Mouse (Mus musculus): ENCODE data around the gene Apom.

Gene Apom

GRCm38 (mm10) chr17:35158850-35159593 is 27.2 kb upstream of the Apom start:
- DNase-seq (ENCODE audit: low spot score): no peak

GRCm38 (mm10) chr17:35157661-35158175 is 25.9 kb upstream of the Apom start:
- no peak for DNase-seq (ENCODE audit: low spot score)

GRCm38 (mm10) chr17:35157254-35157653 is 25.4 kb upstream of the Apom start:
- DNase-seq (ENCODE audit: low spot score): no peak

- DNase-seq (ENCODE audit: low spot score): no peak
Observed at GRCm38 (mm10) chr17:35156461-35157200, 24.8 kb upstream of the Apom start.

- DNase-seq (ENCODE audit: low spot score): no peak
Observed at GRCm38 (mm10) chr17:35155451-35155850, 23.6 kb upstream of the Apom start.

DNA sequence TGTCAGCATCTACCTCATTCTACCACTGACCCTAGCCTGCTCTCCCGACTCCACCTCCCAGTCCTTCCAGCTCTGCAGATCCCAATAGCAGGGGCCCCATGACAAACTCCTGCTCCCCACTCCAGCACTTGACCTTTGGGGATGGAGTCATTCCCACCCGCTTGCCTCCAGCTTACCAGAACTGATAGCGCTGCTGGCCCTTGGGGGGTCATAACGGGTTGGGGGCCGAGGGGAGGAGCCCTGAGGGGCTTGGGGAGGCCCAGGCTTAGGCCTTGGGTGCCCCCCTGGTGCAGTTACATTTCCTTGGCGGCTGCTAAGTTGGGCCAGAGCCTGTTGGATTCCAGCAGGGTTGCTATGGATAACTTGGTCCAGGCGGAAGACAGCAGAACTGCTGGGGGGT is 22.8 kb upstream of the Apom start:
- no peak for DNase-seq (ENCODE audit: low spot score)

GRCm38 (mm10) chr17:35153931-35154330 is 22.1 kb upstream of the Apom start:
- DNase-seq (ENCODE audit: low spot score): no peak

GRCm38 (mm10) chr17:35153077-35153476 is 21.2 kb upstream of the Apom start:
- DNase-seq (ENCODE audit: low spot score): no peak

DNA sequence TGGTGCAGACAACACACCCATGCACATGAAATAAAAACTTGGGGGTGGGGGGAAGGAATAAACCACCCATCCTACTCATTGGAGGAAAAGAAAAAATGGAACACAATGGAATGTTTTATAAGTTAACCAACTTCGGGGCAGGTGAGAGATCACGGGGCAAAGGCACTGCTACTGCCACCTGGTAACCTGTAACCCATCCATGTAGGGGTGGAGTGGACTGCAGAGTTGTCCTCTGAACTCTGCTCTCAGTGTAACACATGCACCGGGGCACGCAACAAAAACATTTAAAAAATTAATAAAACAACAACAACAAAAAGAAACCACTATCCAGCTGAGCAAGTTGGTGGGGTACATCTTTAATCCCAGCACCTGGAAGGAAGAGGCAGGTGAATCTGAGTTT is 20.3 kb upstream of the Apom start:
- no peak for DNase-seq (ENCODE audit: low spot score)

DNA sequence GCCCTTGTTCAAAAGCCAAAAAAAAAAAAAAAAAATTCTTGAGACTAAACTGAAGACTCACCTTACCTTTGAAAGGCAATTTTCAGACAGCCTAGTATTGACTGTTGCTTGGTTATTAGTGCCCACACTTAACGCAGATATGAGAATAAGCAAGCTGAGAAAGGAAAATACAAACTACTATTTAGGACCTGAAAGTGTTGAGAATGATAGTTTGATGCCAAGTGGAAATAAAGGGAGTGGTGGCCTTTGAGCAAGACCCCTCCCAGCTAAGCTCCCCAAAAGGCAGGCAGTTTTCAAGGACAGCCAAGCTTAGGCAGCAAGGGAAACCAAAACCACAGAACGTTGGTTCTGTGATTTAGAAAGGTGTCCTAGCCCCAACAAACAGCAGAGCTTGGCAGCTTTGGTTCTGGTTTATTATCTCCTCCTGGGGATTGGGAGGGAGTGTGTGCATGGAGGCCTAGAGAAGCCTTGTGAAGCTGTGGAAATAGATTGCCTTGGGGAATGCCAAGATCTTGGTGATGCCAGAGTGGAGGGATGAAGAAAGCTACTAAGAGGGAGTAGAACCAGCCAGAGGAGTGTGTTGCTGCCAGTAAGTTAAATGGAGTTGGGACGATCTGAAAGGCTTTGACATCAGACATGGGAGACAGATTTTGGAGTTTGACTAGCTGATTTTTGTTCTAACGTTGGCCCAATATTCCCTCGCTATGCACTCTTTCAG is 16.2 kb upstream of the Apom start:
- DNase-seq (ENCODE audit: low spot score): no peak

DNA sequence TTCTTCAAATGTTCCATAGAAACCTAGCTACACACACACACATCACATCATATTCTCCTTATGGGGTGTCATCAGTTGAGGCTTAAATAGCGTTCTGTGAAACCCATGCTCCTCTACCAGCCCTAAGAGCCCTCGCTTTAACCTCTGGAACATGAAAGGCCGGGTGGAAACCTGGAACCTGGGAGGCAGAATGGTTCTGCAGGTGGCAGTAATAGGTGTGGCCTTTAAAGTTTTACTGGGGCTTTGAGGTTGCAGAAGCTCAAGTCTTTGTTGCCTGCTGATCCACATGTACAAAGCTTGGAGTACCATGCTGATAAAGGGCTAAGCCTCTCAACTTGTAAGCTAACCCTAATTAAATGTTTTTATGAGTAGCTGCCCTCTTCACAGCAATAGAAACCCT is 15.5 kb upstream of the Apom start:
- no peak for DNase-seq (ENCODE audit: low spot score)

GRCm38 (mm10) chr17:35146139-35146538 is 14.3 kb upstream of the Apom start:
- no peak for DNase-seq (ENCODE audit: low spot score)

DNA sequence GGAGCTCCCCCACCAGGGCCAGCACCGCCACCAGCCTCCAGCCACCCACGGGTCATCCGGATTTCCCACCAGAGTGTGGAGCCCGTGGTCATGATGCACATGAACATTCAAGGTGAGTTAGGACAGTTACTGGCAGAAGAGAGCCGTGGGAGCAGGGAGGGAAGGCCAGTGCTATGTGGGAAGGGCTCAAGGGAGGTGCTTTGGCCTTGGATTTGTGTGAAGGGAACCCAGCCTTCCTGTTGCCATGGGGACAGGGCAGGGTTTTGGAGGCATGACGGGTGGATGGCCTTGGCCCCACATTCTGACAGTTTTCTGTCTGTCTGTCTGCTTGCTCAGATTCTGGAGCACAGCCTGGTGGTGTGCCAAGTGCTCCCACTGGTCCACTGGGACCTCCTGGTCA is 10.1 kb upstream of the Apom start:
- no peak for DNase-seq (ENCODE audit: low spot score)

DNA sequence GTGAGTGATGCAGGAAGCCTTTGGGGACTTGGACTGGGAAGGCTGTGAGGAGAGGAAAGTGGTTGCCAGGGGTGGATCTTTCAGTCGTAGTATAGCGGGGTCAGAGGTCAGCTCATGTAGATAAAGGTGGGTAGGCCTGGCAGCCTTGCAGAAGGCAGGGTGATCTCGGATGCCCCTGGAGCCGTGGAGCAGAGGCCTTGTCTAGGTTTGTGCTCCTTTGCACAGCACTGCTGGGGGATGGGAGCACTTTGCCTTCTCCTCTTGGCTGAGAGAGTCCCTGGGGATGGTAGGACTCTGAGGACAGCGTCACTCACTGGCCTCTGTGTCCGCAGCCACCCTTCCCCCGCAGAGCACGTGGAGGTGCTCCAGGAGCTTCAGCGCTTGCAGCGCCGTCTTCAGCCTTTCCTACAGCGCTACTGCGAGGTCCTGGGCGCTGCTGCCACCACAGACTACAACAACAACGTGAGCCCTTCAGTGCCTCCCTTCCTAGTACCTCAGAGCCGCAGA is 8.7 kb upstream of the Apom start:
- DNase-seq (ENCODE audit: low spot score): no peak

DNA sequence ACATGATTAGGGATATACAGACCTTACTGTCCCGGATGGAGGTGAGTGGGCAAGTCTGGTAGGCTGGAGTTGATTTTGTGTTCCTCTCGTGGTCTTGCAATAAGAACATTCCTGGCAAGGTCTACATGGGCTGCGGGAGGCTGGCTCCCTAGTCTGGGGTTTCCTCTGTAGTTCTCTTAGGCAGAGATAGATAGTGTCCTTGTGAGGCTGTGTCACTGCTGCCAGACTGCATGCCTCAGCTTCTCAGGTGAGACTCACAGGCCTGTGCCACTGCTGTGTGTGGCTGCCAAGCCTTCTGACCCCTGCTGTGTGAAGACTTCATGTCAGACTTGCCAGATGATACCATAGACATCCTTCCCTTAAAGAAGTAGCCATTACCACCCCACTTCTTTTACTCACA is 7.4 kb upstream of the Apom start:
- DNase-seq (ENCODE audit: low spot score): no peak

DNA sequence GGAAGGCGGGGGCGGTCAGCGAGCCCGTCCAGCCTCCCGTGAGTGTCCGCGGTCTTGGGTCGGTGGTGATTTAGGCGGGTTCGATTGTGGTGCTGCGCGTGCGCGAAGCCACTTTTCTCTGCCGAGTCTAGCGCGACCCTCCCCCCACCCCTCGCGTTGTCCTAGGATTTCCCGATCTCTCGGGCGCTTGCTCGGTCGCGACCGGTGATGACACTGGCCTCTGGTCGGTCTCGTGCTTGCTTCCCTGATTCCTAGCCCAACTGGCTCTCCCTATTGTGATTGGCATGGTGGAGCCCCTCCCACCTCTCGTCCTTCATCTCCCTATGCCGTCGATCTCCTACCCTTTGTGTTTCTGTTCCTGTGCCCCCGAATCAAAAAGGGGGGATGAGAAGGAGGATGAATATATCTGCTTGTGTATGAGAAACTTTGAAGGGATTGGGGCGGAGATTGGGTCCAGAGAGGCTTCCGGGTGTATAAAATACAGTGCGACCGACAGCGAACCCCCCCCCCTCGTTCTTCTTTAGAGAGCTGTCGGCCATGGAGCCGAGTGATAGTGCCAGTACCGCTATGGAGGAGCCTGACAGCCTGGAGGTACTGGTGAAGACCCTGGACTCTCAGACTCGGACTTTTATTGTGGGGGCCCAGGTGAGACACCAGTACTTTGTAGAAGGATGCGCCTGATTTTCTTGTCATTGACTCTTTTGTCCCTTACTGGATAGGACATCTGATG is 3.9 kb upstream of the Apom start:
- DNase-seq (ENCODE audit: low spot score): no peak

GRCm38 (mm10) chr17:35134801-35135590 is 3.1 kb upstream of the Apom start, which contains the start of gene Bag6:
Bag6 (plus strand) TSS chr17:35135178.
- peak; percentile 96 for DNase-seq (ENCODE audit: low spot score)

DNA sequence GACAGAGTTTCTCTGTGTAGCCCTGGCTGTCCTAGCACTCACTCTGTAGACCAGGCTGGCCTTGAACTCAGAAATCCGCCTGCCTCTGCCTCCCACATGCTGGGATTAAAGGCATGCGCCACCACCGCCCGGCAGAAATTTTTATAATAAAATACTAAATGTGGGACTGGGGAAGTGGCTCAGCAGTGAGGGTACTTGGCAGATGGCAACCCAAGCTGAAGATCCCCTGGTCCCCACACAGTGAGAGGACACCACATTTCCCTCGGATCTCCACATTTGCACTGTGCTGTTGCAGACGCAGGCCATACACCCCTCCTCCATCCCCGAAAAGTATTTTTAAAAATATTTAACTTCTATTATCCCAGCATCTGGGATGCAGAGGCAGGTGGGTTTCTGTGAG is 1.7 kb upstream of the Apom start:
- DNase-seq (ENCODE audit: low spot score): no peak

GRCm38 (mm10) chr17:35132174-35132560 is 317 bp upstream of the Apom start:
- DNase-seq (ENCODE audit: low spot score): no peak

DNA sequence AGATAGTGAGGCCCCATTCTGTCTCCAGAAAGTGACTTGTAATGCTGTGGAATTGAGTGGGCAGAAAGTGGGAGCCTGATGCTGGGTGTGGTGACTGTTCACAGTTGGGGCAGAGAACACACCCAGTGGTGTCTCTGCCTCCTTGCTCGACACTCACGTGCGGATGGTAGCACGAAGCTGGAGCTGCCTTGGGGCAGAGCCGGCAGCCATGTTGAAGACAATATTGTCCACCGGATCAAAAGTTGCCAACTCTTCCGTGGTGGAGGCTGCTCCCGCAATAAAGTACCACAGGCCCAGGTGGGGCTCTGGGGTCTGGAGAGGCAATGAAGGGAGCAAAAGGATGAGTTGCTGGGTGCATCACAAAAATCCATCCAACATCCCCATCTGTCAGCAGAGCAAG is 812 bp downstream of the Apom start:
- DNase-seq (ENCODE audit: low spot score): no peak

DNA sequence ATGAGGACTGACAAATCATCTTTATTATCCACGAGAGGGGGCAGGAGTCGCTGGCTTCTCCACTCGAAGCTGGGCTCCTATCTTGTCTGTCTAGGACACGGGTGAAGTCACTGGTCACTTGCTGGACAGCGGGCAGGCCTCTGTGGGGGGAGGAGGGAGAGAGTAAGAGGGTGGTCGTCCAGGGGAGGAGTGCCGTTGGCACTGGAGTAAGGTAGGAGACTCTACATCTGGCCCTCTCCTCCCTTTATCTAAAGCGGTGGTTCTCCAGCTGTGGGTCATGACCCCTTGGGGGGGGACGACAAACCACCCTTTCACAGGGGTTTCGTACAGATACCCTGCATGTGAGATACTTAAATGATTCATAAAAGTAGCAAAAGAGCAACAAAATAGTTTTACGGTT is 2.9 kb downstream of the Apom start:
- DNase-seq (ENCODE audit: low spot score): no peak

Measured in layer of hippocampus, adult 11-12 months (tissue).